Mouse (Mus musculus) olfactory bulb, adult 2 months (tissue): ENCODE data around the gene Crtc1.

Source experiments
- CTCF ChIP-seq: fragments of 200-500 bp; IDR thresholded peaks from 2 replicates; pipeline ENCODE4 v1.5.1; 2012; ENCODE audit warnings: low read depth, mild to moderate bottlenecking, low read length, moderate library complexity; ENCODE audit not compliant: insufficient read depth
- POLR2A ChIP-seq: fragments of 200-500 bp; IDR thresholded peaks from 2 replicates; pipeline ENCODE4 v1.6.1; 2012; ENCODE audit warnings: mild to moderate bottlenecking, low read depth, low read length, moderate library complexity; ENCODE audit not compliant: insufficient read depth

- TF ChIP-seq CTCF, result no peak
- no peak for TF ChIP-seq POLR2A
Measured at GRCm38 (mm10) chr8:70422722-70423121, 16.7 kb downstream of the Crtc1 start.
